Mouse (Mus musculus) liver, embryonic 13.5 days (tissue): Measurements from ENCODE around the gene Sh2b2. TPM values are rescaled to one million over a fixed set of nuclear protein-coding genes. Genes with fewer than 3 reads are reported as not detected.
"Not testable (repeated sequence)": the region's sequence is repeated elsewhere in the genome, so short reads cannot be mapped to it uniquely, and the experiment has no call there.

Experiments used
- ATAC-seq: fragments of 200-750 bp; cut with Nextera tagmentation; 2 replicates; pipeline ENCODE4 v1.8.0; 2017; ENCODE audit warnings: low read depth, mild to moderate bottlenecking, moderate number of reproducible peaks, moderate library complexity
- DNase-seq: peaks from one replicate; pipeline ENCODE4 v3.0.0; 2022
- H3K27ac ChIP-seq: fragments of 300-500 bp; sonication (generic); 2 replicates; pipeline ENCODE4 v1.5.1; 2015; ENCODE audit warnings: moderate library complexity, mild to moderate bottlenecking, inconsistent platforms
- H3K27me3 ChIP-seq: fragments of 300-500 bp; sonication (generic); 2 replicates; pipeline ENCODE4 v1.6.1; 2015; ENCODE audit warnings: mild to moderate bottlenecking, inconsistent platforms
- H3K36me3 ChIP-seq: fragments of 300-500 bp; sonication (generic); 2 replicates; pipeline ENCODE4 v1.6.1; 2015; ENCODE audit warnings: mild to moderate bottlenecking, inconsistent platforms
- H3K4me1 ChIP-seq: fragments of 300-500 bp; sonication (generic); replicated peaks from 2 replicates; pipeline ENCODE4 v1.6.1; 2015; ENCODE audit warnings: inconsistent platforms
- H3K4me2 ChIP-seq: fragments of 300-500 bp; sonication (generic); 2 replicates; pipeline ENCODE4 v1.6.1; 2015; ENCODE audit warnings: inconsistent platforms, mild to moderate bottlenecking, moderate library complexity
- H3K4me3 ChIP-seq: fragments of 300-500 bp; sonication (generic); replicated peaks from 2 replicates; pipeline ENCODE4 v1.5.1; 2015; ENCODE audit warnings: mild to moderate bottlenecking, inconsistent platforms
- H3K9ac ChIP-seq: fragments of 300-500 bp; sonication (generic); 2 replicates; pipeline ENCODE4 v1.6.1; 2015; ENCODE audit warnings: mild to moderate bottlenecking, inconsistent platforms
- H3K9me3 ChIP-seq: fragments of 300-500 bp; sonication (generic); replicated peaks from 2 replicates; pipeline ENCODE4 v1.6.1; 2016; ENCODE audit warnings: inconsistent platforms
- WGBS: fragments of 180-500 bp; shearing (Covaris S2); methylation state at CpG from one replicate; pipeline ENCODE4 v1.1.7; 2015; ENCODE audit not compliant: insufficient replicate concordance; 5-methylcytosine and 5-hydroxymethylcytosine counted together
- polyA plus RNA-seq: library from polyadenylated mRNA; unstranded; fragments of >200 nt; fragmentation: Nextera tagmentation; extraction: Ambion mirVana; gene quantifications from 2 replicates; pipeline ENCODE4 v1.2.1, GENCODE M21; 2015

Sh2b2 gene
- polyA plus RNA-seq, 1 experiment from 2014 or later = 1.4 TPM

DNA sequence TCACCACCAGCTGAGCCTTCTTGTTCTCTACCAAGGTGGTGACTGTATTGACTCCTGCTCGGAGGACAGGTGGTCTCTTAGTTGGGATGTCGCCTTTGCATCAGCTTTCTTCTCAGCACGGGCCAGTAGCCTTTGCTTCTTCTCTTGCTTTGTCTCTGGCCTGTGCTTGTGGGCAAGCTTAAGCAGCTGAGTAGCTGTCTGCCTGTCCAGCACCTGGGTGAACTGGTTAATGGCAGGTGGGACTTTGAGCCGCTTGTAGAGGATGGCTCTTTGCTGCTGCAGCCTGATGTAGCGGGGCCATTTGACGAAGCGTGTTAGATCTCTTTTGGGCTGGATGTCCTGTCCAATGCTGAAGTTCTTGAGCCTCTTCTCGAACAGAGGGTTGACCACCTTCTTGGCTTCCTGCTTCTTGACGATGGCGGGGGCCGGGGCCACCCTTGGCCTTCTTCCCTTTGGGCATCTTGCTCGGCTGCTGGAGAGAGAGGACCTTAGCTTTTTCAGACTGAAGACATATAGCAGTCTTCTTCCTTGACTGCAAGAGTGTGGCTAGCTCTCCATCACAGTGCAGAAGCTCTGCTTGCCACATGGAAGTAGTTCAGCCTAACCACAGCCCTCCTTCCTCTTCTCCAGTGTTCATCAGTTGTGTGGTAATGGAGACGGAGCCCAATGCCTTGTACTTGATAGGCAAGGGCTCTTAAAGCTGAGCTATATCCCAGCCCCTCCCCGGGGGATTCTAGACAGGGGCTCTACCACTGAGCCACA is 34.8 kb downstream of the Sh2b2 start:
- not testable (repeated sequence) for H3K4me1 ChIP-seq, H3K36me3 ChIP-seq, DNase-seq, H3K27ac ChIP-seq, H3K4me2 ChIP-seq, H3K9ac ChIP-seq, H3K27me3 ChIP-seq, ATAC-seq, H3K9me3 ChIP-seq, H3K4me3 ChIP-seq
- 59% methylated on average over 14 of the region's 14 CpGs for WGBS

DNA sequence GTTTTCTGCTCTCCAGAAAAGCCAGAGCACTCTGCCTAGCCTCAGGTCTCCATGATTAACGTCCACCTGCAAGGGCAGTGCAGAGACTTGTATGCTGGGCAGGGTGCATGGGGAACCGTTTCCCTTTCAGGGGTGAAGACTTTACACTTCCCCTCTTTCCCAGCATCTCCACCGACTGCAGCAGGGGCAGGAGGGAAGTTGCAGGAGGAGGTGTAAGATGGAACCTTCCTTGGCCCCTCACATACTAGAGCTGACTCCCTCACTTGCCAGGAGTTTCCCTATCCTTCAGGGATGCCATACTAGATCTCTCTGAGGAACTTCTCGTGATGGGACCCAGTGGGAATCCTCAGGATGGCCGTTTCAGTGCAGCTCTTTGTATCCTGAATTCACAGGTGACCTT is 35.8 kb downstream of the Sh2b2 start:
- 32% methylated on average over 5 of the region's 5 CpGs for WGBS
- no peak overlapping the region for H3K4me3 ChIP-seq
- ATAC-seq = no peak
- H3K27me3 ChIP-seq = no peaks in the 10 kb centered on the region
- DNase-seq = no peak
- no peak overlapping the region for H3K27ac ChIP-seq
- no peaks in the 10 kb centered on the region for H3K4me1 ChIP-seq
- no peaks in the 10 kb centered on the region for H3K36me3 ChIP-seq
- H3K9me3 ChIP-seq = 0 out of 2 replicates have a peak, but pooled peaks cover 4% of the 10 kb centered on the region
- H3K9ac ChIP-seq = no peak overlapping the region
- no peak overlapping the region for H3K4me2 ChIP-seq

DNA sequence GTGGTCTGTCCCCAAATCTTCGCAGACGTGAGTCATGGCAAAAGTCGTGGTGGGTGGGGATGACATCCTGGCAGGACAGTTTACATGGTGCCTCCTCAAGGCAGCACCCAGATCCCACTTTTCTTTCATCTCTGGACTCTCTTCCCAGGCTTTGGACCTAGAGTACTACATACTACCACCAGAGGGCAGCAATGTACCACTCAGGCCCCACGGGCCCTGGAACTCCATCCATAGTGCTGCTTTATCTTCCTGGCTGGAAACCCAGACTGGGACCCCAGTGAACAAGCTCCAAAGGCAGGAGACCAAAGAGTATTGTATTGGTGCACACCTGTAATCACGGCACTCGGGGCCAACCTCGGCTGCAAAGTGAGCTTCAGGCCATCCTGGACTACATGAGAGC is 44.5 kb downstream of the Sh2b2 start:
- peaks cover 5% of the 10 kb centered on the region for H3K36me3 ChIP-seq
- H3K4me3 ChIP-seq = no peak overlapping the region
- no peak overlapping the region for H3K4me2 ChIP-seq
- DNase-seq (peak; percentile 36), ATAC-seq (no peak)
- no peaks in the 10 kb centered on the region for H3K27me3 ChIP-seq
- peaks cover 20% of the 10 kb centered on the region for H3K4me1 ChIP-seq
- H3K9ac ChIP-seq = no peak overlapping the region
- H3K9me3 ChIP-seq = no peaks in the 10 kb centered on the region
- H3K27ac ChIP-seq = no peak overlapping the region
- WGBS = 28% methylated on average over 7 of the region's 7 CpGs

DNA sequence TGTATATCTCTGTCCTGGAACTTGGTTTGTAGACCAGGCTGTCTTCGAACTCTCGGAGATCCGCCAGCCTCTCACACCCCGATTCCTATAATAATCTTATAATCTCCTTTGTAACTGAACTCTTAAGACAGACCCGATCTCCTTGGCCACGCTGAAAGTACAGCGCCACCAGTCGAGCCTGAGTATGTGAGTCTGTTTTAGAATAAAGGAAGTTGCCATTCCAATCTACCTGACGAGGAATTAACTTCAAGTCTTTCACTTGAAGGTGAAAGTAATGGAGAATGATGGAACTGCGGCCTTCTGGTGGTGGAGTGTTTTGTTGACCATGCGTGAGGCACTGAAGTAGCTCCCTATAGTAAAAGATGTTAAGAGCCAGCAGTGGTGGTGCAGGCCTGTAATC is 46.8 kb downstream of the Sh2b2 start:
- DNase-seq (no peak), ATAC-seq (no peak)
- Histone ChIP-seq H3K27ac (no peak overlapping the region), H3K4me1 (peaks cover 21% of the 10 kb centered on the region), H3K36me3 (peaks cover 28% of the 10 kb centered on the region), H3K4me3 (peak overlapping the region; percentile 93), H3K9me3 (no peaks in the 10 kb centered on the region), H3K27me3 (no peaks in the 10 kb centered on the region), H3K4me2 (peak overlapping the region; percentile 92), H3K9ac (peak overlapping the region; percentile 89)
- 40% methylated on average over 11 of the region's 11 CpGs for WGBS

DNA sequence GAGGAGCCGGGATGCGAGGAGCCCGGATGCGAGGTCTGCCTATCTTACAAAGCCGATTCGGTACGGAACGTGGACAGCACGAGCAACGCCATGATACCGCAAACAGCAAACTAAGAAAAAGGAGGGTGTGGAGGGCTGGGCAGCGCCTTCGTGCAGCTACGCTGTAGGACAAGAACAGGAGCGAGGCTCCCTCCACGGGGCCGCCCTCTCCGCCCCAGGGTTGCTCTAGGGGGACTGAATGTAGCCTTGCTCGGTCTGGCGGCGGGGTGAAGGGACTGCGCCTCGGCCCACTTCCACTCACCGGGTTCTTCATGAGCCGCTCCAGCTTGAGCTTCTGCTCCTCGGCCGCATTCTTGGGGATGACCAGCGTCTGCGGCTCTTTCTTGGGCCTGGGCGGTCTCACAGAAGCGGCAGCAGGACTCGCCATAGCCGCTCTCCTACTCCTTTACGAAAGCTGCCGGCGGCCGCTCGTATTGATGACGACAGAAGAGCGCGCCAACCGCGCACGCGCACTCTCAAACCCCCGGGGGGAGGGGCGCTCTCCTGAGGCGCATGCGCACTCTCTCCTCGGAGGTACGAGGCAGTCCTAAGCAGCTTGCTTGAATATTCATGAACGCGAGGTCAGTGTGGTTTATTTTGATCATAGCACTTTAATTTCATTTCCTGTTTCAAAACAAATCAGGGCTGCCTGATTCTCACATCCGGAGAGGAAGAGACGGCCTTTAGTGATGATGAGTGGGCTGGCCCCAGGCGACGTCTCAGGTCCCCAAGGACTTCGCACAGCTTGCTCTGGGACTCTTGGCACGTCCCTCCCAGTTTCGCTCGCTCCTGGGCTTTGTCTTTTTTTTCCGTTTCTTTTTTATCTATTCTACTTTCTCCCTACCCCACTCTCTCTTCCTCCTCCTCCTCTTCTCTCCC is 47.6 kb downstream of the Sh2b2 start, which contains the start of gene Prkrip1:
Gene Prkrip1, minus strand, starts transcription at position 490 of the 918 bp plus-strand sequence.
- H3K36me3 ChIP-seq = peaks cover 36% of the 10 kb centered on the region
- peak; percentile 91 for ATAC-seq
- no peaks in the 10 kb centered on the region for H3K27me3 ChIP-seq
- H3K9me3 ChIP-seq = no peaks in the 10 kb centered on the region
- peak within 1 kb of the TSS; percentile 89 for H3K9ac ChIP-seq
- H3K27ac ChIP-seq = peak within 1 kb of the TSS; percentile 80
- H3K4me1 ChIP-seq = peaks cover 21% of the 10 kb centered on the region
- peak within 1 kb of the TSS; percentile 93 for H3K4me3 ChIP-seq
- H3K4me2 ChIP-seq = peak within 1 kb of the TSS; percentile 92
- under 1% methylated on average over 62 of the region's 62 CpGs for WGBS
- peak; percentile 93 for DNase-seq

DNA sequence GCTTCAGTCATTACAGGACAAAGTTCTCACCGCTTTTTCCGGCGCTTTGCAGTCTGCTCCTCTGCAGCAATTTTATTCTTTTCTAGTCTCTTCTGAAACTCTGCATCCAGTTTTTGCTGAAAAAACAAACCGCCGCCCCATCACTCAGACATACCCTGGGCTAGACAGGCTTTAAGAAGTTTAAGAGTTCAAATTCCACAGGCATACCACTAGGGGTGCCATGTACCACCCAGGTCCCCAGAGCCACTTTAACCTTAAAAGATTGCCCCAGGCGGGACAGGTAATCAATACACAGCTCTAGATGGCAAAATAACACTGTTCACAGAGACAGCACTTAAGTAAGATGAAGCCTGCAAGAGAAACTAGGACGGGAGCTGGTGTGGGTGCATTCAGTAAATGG is 54.5 kb downstream of the Sh2b2 start:
- Histone ChIP-seq H3K4me2 (no peak overlapping the region), H3K9me3 (no peaks in the 10 kb centered on the region), H3K4me1 (peaks cover 2% of the 10 kb centered on the region; the same call in 1 of the 2 replicates), H3K36me3 (peaks cover 95% of the 10 kb centered on the region), H3K4me3 (no peak overlapping the region), H3K9ac (no peak overlapping the region), H3K27ac (no peak overlapping the region), H3K27me3 (no peaks in the 10 kb centered on the region)
- ATAC-seq (no peak), DNase-seq (no peak)
- 77% methylated on average over 7 of the region's 7 CpGs for WGBS

DNA sequence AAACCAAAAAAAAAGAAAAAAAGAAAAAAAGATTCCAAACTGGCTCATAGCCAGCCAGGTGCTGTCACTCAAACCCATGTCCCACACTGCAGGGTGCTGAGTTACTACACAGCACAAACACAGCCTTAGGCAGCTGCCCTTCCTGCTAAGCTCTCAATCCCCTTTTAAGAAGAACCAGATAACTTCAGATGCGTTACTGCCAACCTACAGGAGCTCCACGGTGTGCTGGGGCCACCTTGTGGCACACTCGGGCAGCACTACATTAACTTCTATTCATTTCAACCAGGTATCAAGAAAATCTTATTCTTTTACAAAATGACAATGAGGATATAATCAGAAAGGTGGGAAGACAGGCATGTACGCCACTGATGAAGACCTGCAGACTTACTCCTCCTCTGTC is 59.6 kb downstream of the Sh2b2 start:
- peaks cover 91% of the 10 kb centered on the region for H3K36me3 ChIP-seq
- DNase-seq = no peak

DNA sequence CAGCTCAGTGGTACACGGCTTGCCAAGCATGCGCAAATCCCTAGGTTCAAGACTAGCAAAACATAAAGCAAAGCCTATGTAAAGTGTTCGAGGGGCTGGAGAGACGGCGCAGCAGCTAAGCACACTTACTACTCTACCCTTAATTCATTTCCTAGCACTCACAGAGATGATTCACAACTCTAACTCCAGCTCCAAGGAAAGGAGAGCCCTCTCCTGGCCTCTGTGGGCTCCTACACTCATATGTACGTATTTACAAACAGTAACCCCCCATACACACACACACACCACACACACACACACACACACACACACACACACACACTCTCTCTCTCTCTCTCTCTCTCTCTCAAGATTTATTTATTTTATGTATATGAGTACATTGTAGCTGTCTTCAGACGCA is 62.6 kb downstream of the Sh2b2 start:
- 81% methylated on average over 7 of the region's 7 CpGs for WGBS
- H3K36me3 ChIP-seq = peaks cover 93% of the 10 kb centered on the region
- no peak overlapping the region for H3K27ac ChIP-seq
- DNase-seq (no peak), ATAC-seq (no peak)
- no peaks in the 10 kb centered on the region for H3K27me3 ChIP-seq
- no peak overlapping the region for H3K4me2 ChIP-seq
- no peaks in the 10 kb centered on the region for H3K9me3 ChIP-seq
- 0 out of 2 replicates have a peak, but pooled peaks cover 13% of the 10 kb centered on the region for H3K4me1 ChIP-seq
- no peak overlapping the region for H3K9ac ChIP-seq
- no peak overlapping the region for H3K4me3 ChIP-seq

More for the DNA sequence above, 59.6 kb downstream of the Sh2b2 start:
- H3K9me3 ChIP-seq = no peaks in the 10 kb centered on the region
- H3K4me3 ChIP-seq = no peak overlapping the region
- H3K27ac ChIP-seq = no peak overlapping the region
- no peaks in the 10 kb centered on the region for H3K27me3 ChIP-seq
- WGBS = 26% methylated on average over 4 of the region's 4 CpGs
- no peak overlapping the region for H3K4me2 ChIP-seq
- 0 out of 2 replicates have a peak, but pooled peaks cover 13% of the 10 kb centered on the region for H3K4me1 ChIP-seq
- no peak overlapping the region for H3K9ac ChIP-seq
- no peak for ATAC-seq

DNA sequence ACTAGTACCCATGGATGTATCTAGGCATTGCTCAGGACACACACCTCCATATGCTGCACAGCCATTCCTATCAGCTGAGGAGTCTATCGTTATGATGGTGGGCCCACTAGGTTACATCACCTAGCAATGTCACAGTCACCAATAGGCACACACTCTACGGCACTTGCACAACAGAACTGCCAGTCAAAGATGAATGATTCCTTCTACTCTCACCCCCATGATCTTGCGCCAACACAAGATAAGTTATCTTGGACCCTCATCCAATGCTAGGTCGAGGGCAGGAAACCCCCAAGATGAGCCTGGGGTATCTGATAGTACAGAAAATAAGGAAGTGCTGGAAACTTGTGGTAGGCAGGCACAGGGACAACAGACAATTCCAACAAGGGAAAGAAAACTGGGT is 63.5 kb downstream of the Sh2b2 start:
- WGBS = 25% methylated on average over 4 of the region's 4 CpGs
- ATAC-seq (no peak), DNase-seq (no peak)
- H3K4me1 ChIP-seq = 0 out of 2 replicates have a peak, but pooled peaks cover 13% of the 10 kb centered on the region
- no peak overlapping the region for H3K4me3 ChIP-seq
- no peak overlapping the region for H3K9ac ChIP-seq
- H3K9me3 ChIP-seq = no peaks in the 10 kb centered on the region
- H3K36me3 ChIP-seq = peaks cover 93% of the 10 kb centered on the region
- H3K4me2 ChIP-seq = no peak overlapping the region
- no peaks in the 10 kb centered on the region for H3K27me3 ChIP-seq
- no peak overlapping the region for H3K27ac ChIP-seq

DNA sequence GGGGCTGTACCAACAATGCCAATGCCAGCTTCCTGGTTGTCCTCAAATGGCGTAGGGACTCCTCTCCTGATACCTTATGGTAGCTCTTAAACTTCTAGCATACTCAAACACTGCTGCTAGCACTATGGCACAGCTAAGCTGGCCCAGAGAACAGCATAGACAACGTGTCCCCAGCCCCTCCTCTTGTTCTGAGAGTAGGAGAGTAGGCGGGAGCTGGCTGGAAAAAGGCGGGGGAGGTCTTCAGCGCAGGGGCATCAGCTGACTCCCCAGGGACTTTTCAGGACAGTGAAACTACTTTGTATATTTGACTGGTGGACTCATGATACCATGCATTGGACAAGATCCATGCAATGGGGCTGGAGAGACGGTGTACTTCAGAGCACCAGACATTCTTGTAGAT is 64.3 kb downstream of the Sh2b2 start:
- Histone ChIP-seq H3K4me3 (no peak overlapping the region), H3K4me2 (no peak overlapping the region), H3K36me3 (peaks cover 90% of the 10 kb centered on the region), H3K9me3 (no peaks in the 10 kb centered on the region), H3K27me3 (no peaks in the 10 kb centered on the region), H3K27ac (no peak overlapping the region), H3K9ac (no peak overlapping the region), H3K4me1 (0 out of 2 replicates have a peak, but pooled peaks cover 13% of the 10 kb centered on the region)
- ATAC-seq (no peak), DNase-seq (no peak)
- WGBS = 78% methylated on average over 6 of the region's 6 CpGs

DNA sequence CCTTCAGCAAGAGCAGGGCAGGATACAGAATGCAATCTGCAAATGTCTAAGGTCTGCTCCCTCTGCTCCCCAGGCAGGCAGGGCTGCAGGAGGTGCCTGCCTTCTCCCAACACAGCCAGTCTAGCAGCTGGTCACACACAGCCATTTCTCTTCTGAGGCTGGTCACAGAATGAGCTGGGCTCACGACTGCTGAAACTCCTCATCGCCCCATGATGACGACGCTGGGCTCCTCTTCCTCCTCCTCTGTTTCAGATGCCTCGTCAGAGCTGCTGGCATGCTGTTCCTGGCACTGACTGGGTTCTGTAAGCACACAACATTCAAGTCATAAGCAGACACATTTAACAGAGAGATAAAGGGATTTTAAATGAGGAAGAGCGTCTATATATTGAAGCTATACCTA is 65.2 kb downstream of the Sh2b2 start:
- WGBS = 81% methylated on average over 6 of the region's 6 CpGs
- H3K27ac ChIP-seq = no peak overlapping the region
- no peaks in the 10 kb centered on the region for H3K9me3 ChIP-seq
- ATAC-seq = no peak
- H3K27me3 ChIP-seq = no peaks in the 10 kb centered on the region
- H3K4me3 ChIP-seq = no peak overlapping the region
- no peak overlapping the region for H3K4me2 ChIP-seq
- no peak for DNase-seq
- H3K36me3 ChIP-seq = peaks cover 84% of the 10 kb centered on the region
- no peak overlapping the region for H3K9ac ChIP-seq
- 0 out of 2 replicates have a peak, but pooled peaks cover 13% of the 10 kb centered on the region for H3K4me1 ChIP-seq
